Mouse (Mus musculus) megakaryocyte progenitor cell, adult 5-6 weeks (primary cell): ENCODE measurements at regions not wholly inside any gene's neighbourhood (a gene's known extent, or its start where the extent isn't known, plus 50 kb on each side); places are given as distances from the start of the nearest gene placed in this dataset.

ENCODE experiments used
- ATAC-seq: replicated peaks from 2 replicates; pipeline ENCODE4 v1.8.0; 2016; ENCODE audit warnings: mild to moderate bottlenecking, moderate TSS enrichment, inconsistent platforms; ENCODE audit not compliant: poor library complexity

DNA sequence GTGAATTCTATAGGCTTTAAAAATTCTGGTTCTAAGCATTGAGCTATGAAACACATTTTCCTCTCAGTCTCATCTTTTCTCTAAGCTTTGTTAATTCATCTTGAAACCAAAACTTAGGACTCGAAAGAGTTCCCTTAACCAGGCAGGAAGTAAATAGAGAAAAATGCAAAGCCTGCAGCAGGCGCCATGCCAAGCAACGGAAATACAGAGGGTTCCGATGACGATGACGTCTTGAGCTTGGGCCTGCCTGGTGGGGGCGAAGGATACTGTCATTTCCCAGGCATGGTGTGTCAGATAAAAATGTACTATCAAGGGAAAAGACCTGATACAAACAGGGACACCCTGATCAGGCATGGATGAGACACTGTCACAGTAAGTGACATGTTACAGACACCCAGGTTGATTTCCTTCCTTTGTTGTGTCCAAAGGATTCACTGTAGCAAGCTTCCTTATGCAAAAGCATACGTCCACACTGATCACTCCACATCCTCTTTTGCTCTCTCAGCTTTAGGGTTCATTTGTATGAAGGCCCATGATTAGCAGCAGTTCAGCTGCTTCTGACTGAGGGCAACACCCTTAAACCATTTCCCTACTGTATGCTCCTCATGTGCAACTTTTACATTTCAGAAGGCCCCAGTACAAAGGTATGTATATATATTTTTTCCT, 135.0 kb downstream of the Cemip2 start:
- peak; percentile 88 for ATAC-seq

DNA sequence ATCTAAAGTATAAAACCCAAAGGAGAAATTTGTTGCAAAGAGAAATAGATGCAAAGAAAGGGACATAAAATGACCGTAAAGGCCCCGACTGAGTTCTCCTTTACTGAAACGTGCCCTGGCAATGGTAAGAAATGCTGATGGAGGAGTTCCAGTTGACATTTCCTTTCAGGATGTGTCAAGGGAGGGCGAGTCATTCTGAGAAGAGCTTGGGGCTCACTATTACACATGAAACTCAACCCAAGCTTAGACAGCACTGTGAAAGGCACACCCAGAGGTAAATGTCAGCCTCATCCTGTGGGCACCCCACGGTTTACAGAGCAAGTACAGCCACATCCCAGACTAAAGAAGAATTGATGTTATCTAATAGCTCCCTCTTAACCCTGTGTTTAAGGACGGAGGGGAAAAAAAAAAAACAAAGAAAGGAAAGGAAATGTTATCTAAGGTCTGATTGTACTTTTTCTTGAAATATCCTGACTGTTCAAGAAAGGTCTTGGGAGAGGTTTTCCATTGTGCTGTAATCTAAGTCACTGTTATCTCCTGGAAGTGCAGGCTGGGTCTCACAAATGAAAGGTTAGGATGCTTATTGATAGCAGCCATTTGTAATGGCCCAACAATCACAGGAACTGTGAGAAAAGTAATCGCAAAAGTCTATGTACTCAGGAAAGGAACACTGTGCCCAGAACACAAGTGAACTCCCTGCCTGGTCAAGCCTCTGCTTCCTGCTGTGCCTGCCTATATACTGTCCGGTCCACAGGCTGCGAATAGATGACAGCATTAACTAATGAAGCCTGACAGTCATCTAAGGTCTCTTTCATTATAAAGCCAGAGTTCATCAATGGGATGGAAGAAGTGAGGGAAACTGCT, 135.8 kb downstream of the Cemip2 start:
- 0 out of 2 replicates have a peak, but pooled peaks have one; percentile 17 for ATAC-seq

- ATAC-seq, result no peak
These were observed 136.5 kb downstream of the Cemip2 start for GRCm38 (mm10) chr19:21914658-21915057.

- no peak for ATAC-seq
These were observed 140.0 kb downstream of the Cemip2 start for GRCm38 (mm10) chr19:21918113-21918512.

GRCm38 (mm10) chr19:21919074-21919473, 140.9 kb downstream of the Cemip2 start:
- no peak for ATAC-seq

DNA sequence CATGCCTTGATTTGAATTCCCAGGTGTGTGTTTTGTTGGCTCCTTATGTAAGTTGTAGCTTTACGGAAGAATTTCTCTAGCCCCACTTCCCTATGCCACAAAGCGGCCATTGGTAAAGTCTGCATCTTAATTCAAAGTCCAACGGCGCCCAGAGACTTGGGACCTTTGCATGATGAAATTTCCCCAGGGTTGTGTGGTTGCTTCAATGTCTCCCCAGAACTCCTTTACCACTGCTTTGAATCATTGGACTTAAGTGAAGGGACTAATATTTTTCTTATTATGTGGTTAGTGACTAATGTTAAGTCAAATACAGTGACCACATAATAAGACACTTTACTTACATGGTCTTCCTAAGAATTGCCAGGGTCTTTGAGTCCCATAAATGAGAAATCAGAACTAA, 162.0 kb downstream of the Cemip2 start:
- ATAC-seq, result no peak

GRCm38 (mm10) chr19:21941720-21942119, 163.6 kb downstream of the Cemip2 start:
- ATAC-seq, result no peak

GRCm38 (mm10) chr19:21942286-21942685, 164.1 kb downstream of the Cemip2 start:
- ATAC-seq, result peak; percentile 37

DNA sequence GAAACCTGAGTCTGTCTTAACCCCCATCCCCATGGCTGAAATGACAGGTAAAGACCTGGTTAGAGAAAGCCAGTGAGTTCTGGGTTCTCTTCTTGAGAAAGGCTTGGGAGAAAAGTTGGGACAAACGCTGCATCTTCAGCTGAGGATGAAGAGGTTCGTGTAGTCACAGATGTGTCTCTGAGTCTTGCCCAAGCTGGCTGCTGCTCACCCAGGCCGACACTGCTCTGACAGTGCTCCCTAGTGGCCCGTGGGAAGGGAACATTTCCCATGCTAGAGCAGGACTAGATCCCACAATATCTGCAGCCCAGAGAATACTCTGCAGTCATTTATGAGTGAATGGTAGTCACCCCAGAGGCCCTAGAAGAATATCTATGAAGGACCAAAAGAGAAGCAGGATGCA, 165.3 kb downstream of the Cemip2 start:
- ATAC-seq, result peak; percentile 38; the same call in 1 of the 2 replicates

GRCm38 (mm10) chr19:21946262-21946922, 168.2 kb downstream of the Cemip2 start:
- ATAC-seq, result peak; percentile 81

DNA sequence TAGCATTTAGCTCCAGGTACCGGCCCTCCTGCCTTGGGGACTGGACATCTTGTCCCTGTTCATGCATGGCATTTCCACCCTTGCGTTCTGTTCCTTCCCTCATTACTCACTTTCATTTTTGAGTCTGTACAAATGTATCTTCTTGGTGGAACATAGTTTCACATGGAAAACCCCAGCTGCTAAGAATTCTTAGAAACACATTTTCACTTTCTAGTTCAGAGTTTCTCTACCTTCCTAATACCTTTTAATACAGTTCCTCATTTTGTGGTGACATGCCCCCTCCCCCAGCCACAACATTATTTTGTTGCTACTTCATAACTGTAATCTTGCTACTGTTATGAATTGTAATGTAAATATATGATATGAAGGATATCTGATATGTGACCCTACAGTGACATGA, 169.9 kb downstream of the Cemip2 start:
- ATAC-seq, result peak; percentile 18; the same call in 1 of the 2 replicates

DNA sequence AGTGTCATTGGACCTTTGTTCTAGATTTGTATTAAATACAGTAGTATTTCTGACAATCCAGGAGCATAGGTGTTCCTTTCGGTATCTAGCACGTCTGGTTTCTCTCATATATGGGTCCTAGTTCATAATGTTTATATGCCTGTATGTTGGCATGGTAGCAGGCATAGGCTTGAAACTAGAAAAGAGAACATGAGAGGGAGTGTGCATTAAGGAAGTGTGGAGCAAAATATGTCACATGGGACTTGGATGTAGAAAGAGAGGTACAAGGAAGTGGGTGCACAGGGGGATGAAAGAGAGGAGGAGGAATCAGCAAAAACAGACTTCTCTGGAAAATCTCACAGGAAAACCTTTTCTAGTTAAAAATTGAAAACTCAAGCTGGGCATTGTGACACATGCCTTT, 176.2 kb upstream of the Trpm3 start:
- ATAC-seq, result peak; percentile 74

GRCm38 (mm10) chr19:21989857-21990256, 149.0 kb upstream of the Trpm3 start:
- no peak for ATAC-seq

- ATAC-seq, result no peak
These were observed 147.9 kb upstream of the Trpm3 start for GRCm38 (mm10) chr19:21990970-21991369.

DNA sequence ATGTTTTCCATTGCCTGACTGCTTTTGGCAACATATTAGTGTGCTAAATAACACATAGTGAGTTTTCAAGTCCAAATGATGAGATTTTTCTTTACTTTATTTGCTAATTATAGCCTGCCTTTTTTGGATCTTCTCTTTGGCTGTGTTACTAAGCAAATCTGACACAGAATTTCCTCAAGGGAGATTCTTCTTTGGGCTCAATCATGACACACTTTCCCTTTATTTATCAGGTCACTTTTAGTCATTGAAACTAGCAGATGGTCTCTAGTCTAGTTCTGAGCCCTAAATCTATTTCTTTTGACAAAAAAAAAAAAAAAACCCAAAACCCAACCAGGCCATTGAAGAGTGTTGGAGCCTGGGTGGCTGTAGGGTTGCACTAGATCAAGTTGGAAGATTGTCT, 147.4 kb upstream of the Trpm3 start:
- no peak for ATAC-seq

GRCm38 (mm10) chr19:21999621-22000020, 139.2 kb upstream of the Trpm3 start:
- no peak for ATAC-seq

DNA sequence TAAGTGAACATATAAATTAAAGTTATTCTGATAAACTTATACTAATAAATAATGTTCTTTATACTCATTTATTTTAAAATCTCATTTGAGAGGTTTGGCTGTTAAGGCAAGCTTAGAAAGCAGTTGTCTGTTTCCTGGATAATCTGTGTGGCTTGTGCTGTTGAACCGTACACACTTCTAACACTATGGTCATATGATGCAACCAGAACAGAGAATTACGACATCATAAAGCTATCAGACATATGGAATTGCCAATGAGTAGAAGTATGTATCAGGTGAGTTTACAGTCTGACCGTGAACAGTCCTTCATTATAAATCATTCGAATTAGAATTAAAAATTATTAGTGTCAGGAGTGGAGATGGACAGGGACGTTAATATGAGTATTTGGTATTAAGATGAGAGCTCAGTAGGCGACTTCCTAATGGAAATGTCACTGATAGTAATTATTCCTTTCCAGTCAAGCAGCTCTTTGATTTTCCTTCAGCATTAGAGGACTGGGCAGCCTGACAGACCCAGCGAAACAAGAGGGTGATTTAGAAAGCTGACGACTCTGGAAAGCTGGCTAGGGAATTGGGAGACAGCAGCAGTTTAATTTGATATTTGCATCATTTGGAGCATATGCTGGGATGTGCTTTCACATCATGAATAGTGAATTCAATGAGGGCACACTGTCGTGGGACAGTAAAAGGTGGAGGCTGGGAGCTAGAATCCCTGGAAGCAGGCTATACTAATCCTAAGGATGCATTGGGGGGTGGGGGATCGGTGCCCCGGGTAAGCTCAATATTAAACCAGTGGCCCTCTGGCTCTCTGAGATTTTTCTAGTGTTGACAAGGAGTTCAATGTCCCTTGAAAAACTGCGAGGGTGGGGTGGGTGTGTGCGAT, 130.6 kb upstream of the Trpm3 start:
- peak; percentile 60 for ATAC-seq

DNA sequence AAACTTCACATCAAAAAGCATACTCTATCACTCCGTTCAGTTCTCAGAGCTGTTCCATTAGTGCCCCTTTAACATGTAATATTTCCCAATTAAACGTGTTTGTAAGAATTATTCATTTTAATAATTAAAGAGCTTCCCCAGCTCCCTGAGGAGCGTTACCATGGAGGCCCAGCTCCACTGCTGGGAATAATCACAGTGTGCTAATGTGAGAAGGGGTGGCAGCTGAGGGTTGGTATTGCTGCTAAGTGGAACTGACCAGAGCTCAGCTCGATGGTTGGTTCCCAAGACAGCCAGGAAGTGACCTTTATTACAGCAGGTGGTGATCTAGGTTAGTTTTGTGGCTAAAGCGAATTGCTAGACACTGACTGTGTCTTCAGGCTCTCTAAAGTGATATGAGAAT, 128.6 kb upstream of the Trpm3 start:
- ATAC-seq, result no peak

GRCm38 (mm10) chr19:22015854-22016610, 122.8 kb upstream of the Trpm3 start:
- ATAC-seq, result no peak

DNA sequence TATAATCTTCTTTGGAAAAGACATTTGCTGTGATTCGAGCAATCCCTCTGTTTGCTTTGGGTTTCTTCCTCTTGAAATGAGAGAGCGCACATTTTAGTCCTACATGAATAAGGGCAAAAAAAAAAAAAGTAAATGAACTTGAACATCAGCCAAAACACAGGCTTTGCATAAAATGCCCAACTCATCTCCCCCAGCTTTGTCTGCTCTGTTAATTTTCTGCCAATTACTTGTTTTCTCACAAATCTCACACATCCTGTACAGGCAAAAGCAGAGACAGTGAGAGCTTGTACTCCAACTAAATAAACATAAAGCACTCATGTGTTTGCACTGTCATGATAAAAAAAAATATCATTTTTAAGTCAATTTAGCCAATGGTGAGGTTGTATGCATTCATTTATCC, 121.4 kb upstream of the Trpm3 start:
- ATAC-seq, result no peak
